Mouse (Mus musculus) embryonic facial prominence, embryonic 11.5 days (tissue): ENCODE measurements at regions not wholly inside any gene's neighbourhood (a gene's known extent, or its start where the extent isn't known, plus 50 kb on each side); places are given as distances from the start of the nearest gene placed in this dataset.

Experiments used
- ATAC-seq: fragments of 200-750 bp; cut with Nextera tagmentation; replicated peaks from 2 replicates; pipeline ENCODE4 v1.8.0; 2017; ENCODE audit warnings: low read depth; ENCODE audit not compliant: insufficient number of reproducible peaks, low FRiP score, low TSS enrichment
- DNase-seq: peaks from one replicate; pipeline ENCODE4 v3.0.0-alpha.2; 2015; ENCODE audit warnings: low spot score
- H3K27ac ChIP-seq: fragments of 300-500 bp; sonication (generic); replicated peaks from 2 replicates; pipeline ENCODE4 v1.5.1; 2014; ENCODE audit warnings: mild to moderate bottlenecking, low read depth, low read length, control low read depth
- H3K27me3 ChIP-seq: fragments of 300-500 bp; sonication (generic); 2 replicates; pipeline ENCODE4 v1.6.1; 2014; ENCODE audit warnings: mild to moderate bottlenecking, low read length, moderate library complexity, mixed read lengths; ENCODE audit not compliant: control insufficient read depth, insufficient read depth
- H3K36me3 ChIP-seq: fragments of 300-500 bp; sonication (generic); replicated peaks from 2 replicates; pipeline ENCODE4 v1.6.1; 2014; ENCODE audit warnings: low read depth, mild to moderate bottlenecking, low read length, moderate library complexity, mixed read lengths; ENCODE audit not compliant: control insufficient read depth, insufficient read depth
- H3K4me1 ChIP-seq: fragments of 300-500 bp; sonication (generic); 2 replicates; pipeline ENCODE4 v1.6.1; 2014; ENCODE audit warnings: low read length, mixed read lengths; ENCODE audit not compliant: control insufficient read depth, insufficient read depth
- H3K4me2 ChIP-seq: fragments of 300-500 bp; sonication (generic); 2 replicates; pipeline ENCODE4 v1.6.1; 2014; ENCODE audit warnings: low read depth, mild to moderate bottlenecking, control low read depth, low read length, moderate library complexity
- H3K4me3 ChIP-seq: fragments of 300-500 bp; sonication (generic); 2 replicates; pipeline ENCODE4 v1.5.1; 2014; ENCODE audit warnings: low read depth, low read length, control low read depth
- H3K9ac ChIP-seq: fragments of 300-500 bp; sonication (generic); replicated peaks from 2 replicates; pipeline ENCODE4 v1.6.1; 2014; ENCODE audit warnings: mild to moderate bottlenecking, control low read depth, low read length
- H3K9me3 ChIP-seq: fragments of 300-500 bp; sonication (generic); replicated peaks from 2 replicates; pipeline ENCODE4 v1.6.1; 2016; ENCODE audit warnings: mild to moderate bottlenecking, low read length, inconsistent platforms, mixed read lengths; ENCODE audit not compliant: control insufficient read depth
- WGBS: fragments of 180-500 bp; shearing (Covaris S2); extraction: QIAGEN DNeasy Blood & Tissue Kit; methylation state at CpG from one replicate; pipeline ENCODE4 v1.1.7; 2014; 5-methylcytosine and 5-hydroxymethylcytosine counted together

DNA sequence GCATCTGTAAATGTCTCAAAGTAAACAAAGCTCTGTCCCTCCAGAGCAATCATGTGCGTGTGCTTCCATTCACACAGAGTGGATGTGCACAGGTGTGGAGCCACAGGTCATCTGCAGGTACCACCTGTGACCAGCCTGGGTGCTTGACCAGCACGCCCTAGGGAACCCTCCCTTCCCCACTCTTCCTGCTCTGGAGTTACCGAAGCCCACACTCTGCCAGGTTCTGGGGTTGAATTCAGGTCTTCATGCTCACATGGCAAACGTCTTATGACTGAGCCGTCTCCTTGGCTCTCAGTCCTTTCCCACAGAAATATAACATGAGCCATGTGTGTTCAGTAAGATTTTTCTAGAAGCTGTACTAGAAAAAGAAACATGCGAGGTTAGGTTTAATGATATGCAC is 140.0 kb upstream of the Irf2bp2 start:
- ATAC-seq (no peak), DNase-seq (no peak)
- Histone ChIP-seq H3K4me2 (no peak overlapping the region), H3K27ac (no peak overlapping the region), H3K9ac (no peak overlapping the region), H3K27me3 (no peaks in the 10 kb centered on the region), H3K4me3 (no peak overlapping the region), H3K36me3 (no peaks in the 10 kb centered on the region), H3K4me1 (peaks cover 17% of the 10 kb centered on the region), H3K9me3 (no peaks in the 10 kb centered on the region)
- WGBS = 79% methylated on average over 6 of the region's 6 CpGs

DNA sequence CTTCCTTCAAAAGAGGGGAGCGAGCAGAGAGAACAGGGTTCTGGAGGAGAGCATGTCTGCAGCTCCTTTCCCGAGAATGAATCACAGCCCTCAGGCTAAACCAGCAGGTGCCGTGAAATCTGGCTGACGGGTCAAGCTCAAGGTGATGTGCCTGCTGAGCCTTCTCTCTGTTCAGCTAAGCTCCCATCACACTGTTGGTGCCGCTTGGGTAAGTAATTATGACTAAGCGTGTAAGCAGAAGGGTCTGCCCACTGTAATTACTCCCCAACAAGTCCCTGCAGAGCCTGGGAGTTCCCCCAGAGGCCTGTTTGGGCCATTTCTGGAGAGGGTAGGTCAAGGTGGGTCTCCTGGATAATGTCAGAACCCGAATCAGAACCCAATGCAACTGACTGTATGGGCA is 139.5 kb upstream of the Irf2bp2 start:
- Histone ChIP-seq H3K4me1 (peaks cover 17% of the 10 kb centered on the region), H3K36me3 (no peaks in the 10 kb centered on the region), H3K9me3 (no peaks in the 10 kb centered on the region), H3K27ac (no peak overlapping the region), H3K27me3 (no peaks in the 10 kb centered on the region), H3K4me2 (no peak overlapping the region), H3K9ac (no peak overlapping the region), H3K4me3 (no peak overlapping the region)
- 46% methylated on average over 7 of the region's 7 CpGs for whole genome bisulfite sequencing
- peak; percentile 19 for DNase-seq
- no peak for ATAC-seq

DNA sequence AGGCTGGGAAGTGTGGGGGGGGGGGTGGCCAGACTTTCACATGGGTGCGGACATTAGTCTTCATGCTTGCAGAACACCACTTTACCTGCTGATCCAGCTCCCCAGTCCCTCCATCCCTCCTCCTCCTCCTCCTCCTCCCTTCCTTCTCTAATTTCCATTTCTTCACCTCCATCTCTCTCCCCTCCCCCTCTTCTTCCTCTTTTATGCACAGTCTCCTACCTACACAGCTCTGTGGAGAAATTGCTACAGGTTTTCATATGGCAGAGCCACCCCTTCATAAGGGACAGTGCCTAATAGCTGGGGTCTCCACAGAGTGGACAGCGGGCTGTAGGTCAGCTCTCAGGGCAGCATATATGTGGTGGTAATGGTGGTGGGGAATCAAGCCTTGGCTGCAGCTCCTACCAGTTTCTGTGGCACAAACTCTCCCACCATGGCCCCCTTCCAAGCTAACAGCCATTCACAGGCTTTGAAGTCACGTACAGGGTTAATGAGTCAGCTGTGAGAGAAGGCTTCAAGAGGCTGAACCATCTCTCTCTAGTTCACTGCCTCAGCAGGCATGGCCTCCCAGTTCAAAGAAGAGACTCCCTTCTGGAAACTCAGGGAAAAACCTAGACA is 136.3 kb upstream of the Irf2bp2 start:
- ATAC-seq = no peak

DNA sequence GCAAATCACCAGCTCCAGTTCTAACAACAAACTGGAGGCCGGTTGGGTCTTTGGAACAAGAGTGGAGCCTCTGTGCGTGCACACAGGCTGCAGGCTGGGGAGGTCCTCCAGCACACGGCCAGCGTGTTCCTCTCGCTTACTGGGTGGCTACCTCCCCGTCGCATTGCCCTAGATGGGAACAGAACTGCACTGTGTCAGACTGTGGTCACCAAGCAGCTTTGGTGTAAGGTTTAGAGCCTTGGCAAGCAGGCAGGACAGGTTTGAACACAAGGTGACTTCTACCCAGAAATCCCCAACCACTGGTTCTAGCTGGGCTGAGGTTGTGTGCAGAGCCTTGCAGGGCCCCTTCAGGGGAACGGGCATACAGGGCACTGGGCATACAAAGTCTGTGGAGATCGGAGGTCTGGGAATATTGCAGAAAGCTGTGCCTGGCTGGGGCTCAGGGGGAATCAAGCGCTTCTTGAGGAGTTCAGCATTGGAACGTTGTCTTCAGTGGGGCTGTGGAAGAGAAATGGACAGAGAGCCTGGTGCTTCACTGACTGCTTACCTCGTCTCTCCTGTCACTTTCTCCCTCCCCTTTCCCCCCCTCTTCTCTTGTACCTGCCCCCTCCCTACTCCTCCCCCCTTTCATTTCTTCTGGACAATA is 135.3 kb upstream of the Irf2bp2 start:
- Histone ChIP-seq H3K36me3 (no peaks in the 10 kb centered on the region), H3K4me1 (no peaks in the 10 kb centered on the region), H3K9ac (no peak overlapping the region), H3K4me2 (no peak overlapping the region), H3K27me3 (no peaks in the 10 kb centered on the region), H3K9me3 (no peaks in the 10 kb centered on the region), H3K27ac (no peak overlapping the region), H3K4me3 (no peak overlapping the region)
- 77% methylated on average over 12 of the region's 12 CpGs for WGBS
- DNase-seq (no peak), ATAC-seq (no peak)

More for the DNA sequence above, 136.3 kb upstream of the Irf2bp2 start:
- no peaks in the 10 kb centered on the region for H3K36me3 ChIP-seq
- no peak for DNase-seq
- H3K9ac ChIP-seq = no peak overlapping the region
- no peak overlapping the region for H3K4me2 ChIP-seq
- H3K27me3 ChIP-seq = no peaks in the 10 kb centered on the region
- H3K27ac ChIP-seq = no peak overlapping the region
- WGBS = 85% methylated on average over 3 of the region's 3 CpGs
- H3K9me3 ChIP-seq = no peaks in the 10 kb centered on the region
- H3K4me1 ChIP-seq = peaks cover 3% of the 10 kb centered on the region
- no peak overlapping the region for H3K4me3 ChIP-seq

DNA sequence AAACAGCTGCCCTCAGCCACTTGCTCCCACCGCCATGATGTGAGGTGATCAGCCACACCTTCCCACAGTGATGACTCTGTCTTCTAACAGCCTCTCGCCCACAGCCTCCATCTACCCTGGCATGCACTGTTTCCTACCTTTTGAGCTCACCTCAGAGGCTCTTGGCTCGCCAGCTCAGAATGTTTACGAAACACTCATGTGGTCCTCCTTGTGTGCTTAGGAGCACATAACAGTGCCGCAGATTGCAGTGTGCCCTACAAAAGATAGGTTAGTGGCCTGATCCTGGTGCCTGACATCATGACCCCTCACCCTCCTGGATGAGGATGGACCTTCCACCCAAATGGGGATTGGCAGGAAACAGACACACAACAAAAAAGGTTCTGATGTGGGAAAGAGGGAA is 134.3 kb upstream of the Irf2bp2 start:
- Histone ChIP-seq H3K36me3 (no peaks in the 10 kb centered on the region), H3K27me3 (no peaks in the 10 kb centered on the region), H3K4me1 (no peaks in the 10 kb centered on the region), H3K4me2 (no peak overlapping the region), H3K27ac (no peak overlapping the region), H3K9ac (no peak overlapping the region), H3K4me3 (no peak overlapping the region), H3K9me3 (no peaks in the 10 kb centered on the region)
- DNase-seq (no peak), ATAC-seq (no peak)
- 94% methylated on average over 5 of the region's 5 CpGs for WGBS

DNA sequence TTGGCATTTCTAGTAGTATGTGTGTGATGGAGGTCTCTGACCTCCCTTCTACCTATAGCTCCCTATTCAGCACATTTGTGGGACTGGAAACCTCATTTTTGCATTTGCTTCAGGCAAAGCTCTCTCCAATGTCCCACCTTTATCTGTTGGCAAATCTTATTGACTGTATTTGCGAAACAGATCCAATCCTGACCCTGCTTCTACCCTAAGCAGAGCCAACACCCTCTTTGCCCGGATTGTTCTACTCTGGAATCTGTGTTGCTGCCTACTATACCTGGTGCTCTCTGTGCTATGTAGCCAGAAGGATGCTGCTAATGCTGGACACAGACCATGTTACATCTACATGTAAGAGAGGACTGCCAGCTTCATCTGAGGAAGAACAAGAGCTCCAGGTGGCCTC is 133.3 kb upstream of the Irf2bp2 start:
- Histone ChIP-seq H3K27ac (no peak overlapping the region), H3K4me1 (no peaks in the 10 kb centered on the region), H3K4me3 (no peak overlapping the region), H3K36me3 (no peaks in the 10 kb centered on the region), H3K9ac (no peak overlapping the region), H3K27me3 (no peaks in the 10 kb centered on the region), H3K9me3 (no peaks in the 10 kb centered on the region), H3K4me2 (no peak overlapping the region)
- 83% methylated on average over 2 of the region's 2 CpGs for WGBS
- DNase-seq = no peak
- no peak for ATAC-seq

DNA sequence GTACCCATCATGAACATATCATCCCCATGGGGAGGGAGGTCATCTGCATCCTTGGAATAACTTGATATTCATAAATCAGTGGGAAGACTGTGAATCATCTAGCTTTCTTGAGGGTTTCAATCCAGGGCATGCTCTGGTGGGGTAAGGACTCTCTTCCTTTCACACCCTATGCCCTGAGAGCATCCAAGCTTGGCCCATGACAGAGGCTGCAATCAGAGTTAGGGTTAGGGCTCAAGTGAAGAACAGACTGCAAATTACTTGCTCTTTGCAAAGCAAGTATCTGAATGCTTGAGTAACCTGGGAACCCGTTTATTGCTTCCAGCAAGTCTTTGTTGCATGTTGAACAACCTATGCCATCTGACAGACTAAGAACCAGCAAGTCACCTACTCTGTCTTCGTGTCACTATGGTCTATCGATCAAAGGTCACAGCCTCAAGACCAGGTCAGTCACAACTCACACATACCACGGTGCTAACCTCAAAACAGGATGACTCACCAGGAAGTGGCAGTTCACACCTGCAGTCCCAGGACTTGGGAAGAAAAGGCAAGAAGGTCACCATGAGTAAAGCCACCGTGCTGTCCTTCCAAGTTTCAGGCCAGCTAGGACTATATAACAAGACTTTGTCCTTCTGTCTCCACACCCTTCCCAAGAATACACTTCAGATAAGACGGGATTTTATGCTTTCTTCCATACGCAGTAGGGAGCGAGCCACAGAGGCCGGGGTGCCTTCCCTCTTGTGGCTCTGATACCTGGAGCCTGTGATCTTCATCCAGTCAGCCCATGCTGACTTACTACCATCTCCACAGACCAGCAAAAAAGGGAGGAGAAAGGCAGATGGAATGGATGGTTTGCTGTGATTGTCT is 129.7 kb upstream of the Irf2bp2 start:
- Histone ChIP-seq H3K4me1 (no peaks in the 10 kb centered on the region), H3K4me2 (no peak overlapping the region), H3K9ac (no peak overlapping the region), H3K27me3 (no peaks in the 10 kb centered on the region), H3K36me3 (no peaks in the 10 kb centered on the region), H3K4me3 (no peak overlapping the region), H3K9me3 (no peaks in the 10 kb centered on the region), H3K27ac (no peak overlapping the region)
- DNase-seq = no peak
- WGBS = 85% methylated on average over 9 of the region's 9 CpGs
- no peak for ATAC-seq

DNA sequence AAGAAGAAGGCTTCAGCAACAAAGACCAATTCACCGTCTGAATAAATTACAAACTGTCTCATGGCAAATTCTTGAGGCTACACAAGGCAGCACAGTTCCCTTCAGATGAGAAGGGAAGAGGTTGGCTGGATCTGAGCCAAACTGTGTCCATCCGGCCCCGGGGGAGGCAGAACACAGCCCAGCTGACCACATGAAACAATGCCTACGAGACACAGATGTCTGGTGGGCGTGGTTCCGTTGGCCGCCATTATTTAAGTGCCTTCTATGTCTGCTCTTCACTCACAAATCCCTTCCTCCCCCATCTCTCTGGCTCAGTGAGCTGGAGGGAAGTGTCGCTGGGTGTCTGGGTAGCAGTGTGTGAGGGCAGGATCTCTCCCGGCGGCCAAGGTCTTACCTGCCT is 127.8 kb upstream of the Irf2bp2 start:
- no peak for ATAC-seq
- no peak overlapping the region for H3K9ac ChIP-seq
- H3K4me1 ChIP-seq = no peaks in the 10 kb centered on the region
- H3K27me3 ChIP-seq = no peaks in the 10 kb centered on the region
- no peak for DNase-seq
- H3K36me3 ChIP-seq = no peaks in the 10 kb centered on the region
- no peak overlapping the region for H3K4me2 ChIP-seq
- no peak overlapping the region for H3K27ac ChIP-seq
- WGBS = 80% methylated on average over 10 of the region's 10 CpGs
- H3K9me3 ChIP-seq = no peaks in the 10 kb centered on the region
- H3K4me3 ChIP-seq = no peak overlapping the region
